Mouse (Mus musculus): ENCODE measurements around the gene Gm28374.
"Not testable (repeated sequence)": the region's sequence is repeated elsewhere in the genome, so short reads cannot be mapped to it uniquely, and the experiment has no call there.

Gene Gm28374

GRCm38 (mm10) chr19:6054296-6054695, 27.8 kb downstream of the Gm28374 start:
- no peak for DNase-seq

DNA sequence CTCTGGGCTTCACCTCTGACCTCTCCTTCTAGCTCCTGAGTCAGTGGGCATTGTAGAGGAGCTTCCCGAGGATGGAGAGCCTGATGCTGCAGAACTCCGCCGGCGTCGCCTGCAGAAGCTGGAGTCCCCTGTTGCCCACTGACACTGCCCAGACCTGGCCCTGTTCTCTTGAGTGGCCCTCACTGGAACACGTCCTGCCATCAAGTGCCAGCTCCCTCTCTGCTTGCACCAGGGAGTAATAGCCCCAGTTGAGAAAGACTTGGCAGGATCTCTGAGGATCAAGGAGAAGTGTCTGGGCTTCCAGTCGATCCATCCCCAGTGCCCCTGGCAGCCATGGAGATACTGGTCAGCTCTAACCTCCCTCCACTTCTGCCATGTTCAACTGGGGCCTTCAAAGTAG, 29.5 kb downstream of the Gm28374 start:
- DNase-seq, result no peak

GRCm38 (mm10) chr19:6048681-6049410, 33.2 kb downstream of the Gm28374 start:
- DNase-seq, result no peak

- DNase-seq, result no peak
These were observed 34.2 kb downstream of the Gm28374 start for GRCm38 (mm10) chr19:6047899-6048166.

- DNase-seq, result no peak
These were observed 34.7 kb downstream of the Gm28374 start for GRCm38 (mm10) chr19:6047154-6047898.

DNA sequence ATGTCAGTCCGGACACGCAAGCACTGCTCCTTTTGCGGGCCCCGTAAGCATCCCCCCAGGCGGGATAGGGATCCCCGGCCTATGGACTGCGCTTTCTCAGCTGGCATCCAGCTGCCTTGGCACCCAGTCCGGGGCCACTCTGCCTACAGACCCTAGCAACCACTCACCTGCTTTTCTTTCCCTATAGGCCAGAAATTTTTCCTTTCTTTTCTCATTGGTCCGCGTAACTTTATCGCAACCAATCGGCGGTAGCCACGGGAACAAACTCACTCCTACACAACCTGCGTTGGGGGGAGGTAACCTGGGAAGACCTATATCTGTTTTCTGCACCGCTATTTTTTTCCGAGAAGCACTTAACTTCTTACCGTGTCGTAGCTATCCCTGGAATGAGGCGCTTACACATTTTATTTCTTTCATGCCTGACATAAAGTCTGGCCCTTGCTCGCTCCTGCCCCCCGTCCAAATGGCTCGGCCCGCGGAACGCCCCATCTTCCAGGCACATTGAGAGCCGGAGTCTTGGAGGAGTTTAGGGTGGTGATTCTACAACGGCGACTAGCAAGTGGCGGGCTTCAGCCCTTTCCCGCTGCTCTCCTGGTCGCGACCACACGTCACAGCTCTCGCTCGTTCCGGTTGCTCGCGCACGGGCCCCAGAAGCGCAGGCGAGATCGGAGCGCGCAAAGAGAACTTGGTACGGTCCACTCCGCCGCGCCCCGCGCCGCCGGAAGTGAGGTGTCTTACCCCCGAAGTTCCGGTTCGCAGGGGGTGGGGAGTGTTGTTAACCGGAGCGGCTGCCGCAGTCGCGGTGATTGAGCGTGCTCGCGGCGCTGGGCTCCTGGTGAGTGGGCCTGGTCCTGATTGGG, 35.5 kb downstream of the Gm28374 start, which contains the start of gene Syvn1:
Gene Syvn1 (plus strand): TSS at position 283 of the 860 bp plus-strand sequence.
- peak; percentile 94 to 96 for DNase-seq

GRCm38 (mm10) chr19:6045366-6046293, 36.4 kb downstream of the Gm28374 start:
- DNase-seq, result no peak

- not testable (repeated sequence) for DNase-seq
These were observed 38.0 kb downstream of the Gm28374 start for GRCm38 (mm10) chr19:6044102-6044501.

DNA sequence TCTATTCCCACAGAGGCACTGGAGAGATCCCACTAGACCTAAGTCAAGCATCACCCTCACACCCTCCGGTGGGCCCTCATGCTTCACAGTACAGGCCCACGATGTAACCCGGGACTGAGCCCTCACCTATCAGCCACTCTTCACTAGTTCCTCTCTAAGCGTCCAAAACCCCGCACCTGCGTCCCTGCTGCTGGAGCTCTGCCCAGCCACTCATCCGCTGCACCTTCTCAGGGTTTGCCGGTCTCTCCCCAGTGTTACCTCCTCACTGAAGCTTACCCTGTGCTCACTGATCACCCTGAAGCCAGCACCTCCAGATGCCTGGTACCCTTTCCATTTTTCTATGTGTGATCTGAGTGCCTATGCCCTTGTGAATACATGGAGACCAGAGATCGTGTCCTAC, 39.8 kb downstream of the Gm28374 start:
- DNase-seq, result no peak

DNA sequence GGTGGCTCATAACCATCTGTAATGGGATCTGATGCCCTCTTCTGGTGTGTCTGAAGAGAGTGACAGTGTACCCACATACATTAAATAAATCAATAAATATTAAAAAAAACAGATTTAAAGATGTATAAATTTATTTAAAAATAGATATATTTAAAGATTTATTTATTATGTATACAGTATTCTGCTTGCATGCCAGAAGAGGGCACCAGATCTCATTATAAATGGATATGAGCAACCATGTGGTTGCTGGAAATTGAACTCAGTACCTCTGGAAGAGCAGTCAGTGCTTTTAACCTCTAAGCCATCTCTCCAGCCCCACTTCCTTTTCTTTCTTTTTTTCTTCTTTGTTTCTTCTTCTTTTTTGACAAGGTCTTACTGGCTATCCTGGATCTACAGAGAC, 42.1 kb downstream of the Gm28374 start:
- DNase-seq, result no peak

GRCm38 (mm10) chr19:6038326-6038725, 43.7 kb downstream of the Gm28374 start:
- no peak for DNase-seq

DNA sequence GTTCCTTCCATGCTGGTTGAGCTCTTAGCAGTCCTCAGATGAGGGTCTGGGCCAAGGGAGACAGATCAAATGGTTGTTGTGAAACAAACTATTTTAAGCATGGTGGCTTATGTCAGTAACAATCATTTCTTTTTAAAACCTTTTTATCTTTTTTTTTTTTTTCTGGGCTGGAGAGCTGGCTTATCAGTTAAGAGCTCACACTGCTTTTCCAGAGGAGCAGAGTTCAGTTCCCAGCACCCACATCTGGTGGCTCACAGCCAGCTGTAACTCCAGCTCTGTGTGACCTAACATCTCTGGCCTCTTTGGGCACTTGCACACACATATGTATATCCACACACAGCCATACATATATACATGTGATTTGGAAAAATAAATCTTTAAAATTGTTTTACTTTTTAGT, 44.4 kb downstream of the Gm28374 start:
- DNase-seq, result no peak

DNA sequence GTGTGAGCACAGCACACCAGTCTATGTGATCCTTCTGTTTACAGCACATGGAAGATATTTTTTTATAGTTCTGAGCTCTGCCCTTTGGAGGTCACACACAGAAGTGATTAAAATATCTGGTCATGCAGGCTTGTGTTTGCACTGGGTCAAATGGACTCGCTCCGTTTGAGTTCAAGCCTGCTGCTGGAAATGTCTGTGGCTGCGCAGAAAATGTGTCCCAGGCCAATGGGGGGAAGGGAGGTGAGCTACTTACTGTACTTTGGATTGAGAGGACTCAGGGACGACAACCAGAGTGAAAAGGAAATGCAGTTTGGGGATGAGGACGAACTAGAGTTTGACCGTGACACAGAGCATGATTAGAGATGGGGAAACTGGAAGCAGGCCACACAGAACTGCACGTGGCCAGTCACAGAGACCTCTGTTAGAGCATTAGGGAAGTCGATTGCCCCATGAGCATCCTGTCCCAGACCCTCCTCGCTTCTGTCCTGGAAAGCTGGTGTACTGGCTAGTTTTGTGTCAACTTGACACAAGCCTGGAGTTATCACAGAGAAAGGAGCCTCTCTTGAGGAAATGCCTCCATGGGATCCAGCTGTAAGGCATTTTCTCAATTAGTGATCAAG, 46.0 kb downstream of the Gm28374 start:
- DNase-seq, result no peak

- DNase-seq, result no peak
These were observed 51.4 kb downstream of the Gm28374 start for GRCm38 (mm10) chr19:6030520-6031280.

DNA sequence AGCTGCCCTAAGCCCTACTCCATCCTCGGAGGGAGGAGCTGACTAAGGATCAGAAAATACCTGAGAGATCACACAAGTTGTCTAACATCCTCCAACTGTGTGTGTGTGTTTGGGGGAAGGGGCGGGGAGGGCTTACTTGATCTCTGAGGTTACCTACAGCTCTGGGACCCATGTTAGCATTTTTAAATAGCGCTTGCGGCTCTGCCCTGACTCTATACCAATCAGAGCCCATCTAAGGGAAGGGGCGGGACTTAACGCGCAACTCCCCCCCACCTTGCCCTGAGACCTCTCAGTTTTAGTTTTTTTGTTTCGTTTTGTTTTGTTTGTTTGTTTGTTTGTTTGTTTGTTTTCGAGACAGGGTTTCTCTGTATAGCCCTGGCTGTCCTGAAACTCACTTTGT, 52.6 kb downstream of the Gm28374 start:
- no peak for DNase-seq

DNA sequence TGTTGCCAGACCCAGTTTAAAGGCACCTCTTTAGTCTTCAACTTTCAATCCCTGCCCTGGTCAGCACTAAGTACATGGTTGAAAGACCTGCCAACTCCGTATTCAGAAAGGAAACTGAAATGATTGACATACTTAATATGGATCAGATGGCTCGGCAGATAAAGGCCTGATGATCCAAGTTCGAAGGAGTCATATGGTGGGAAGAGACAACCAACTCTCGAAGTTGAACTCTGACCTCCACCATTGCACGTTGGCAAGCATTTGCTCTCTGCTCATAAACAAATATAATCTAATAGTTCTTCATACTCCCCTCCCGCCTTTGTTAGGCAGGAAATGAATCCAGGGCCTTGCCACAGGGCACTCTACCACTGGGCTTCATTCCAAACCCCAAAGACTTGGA, 53.1 kb downstream of the Gm28374 start:
- no peak for DNase-seq

All from kidney, postnatal 36 days (tissue).